ENCODE assay signal across 22 mouse cellular contexts in genomic region chr5:117669265-117669664, GRCm38 (mm10).
DNase-seq lines count a peak whose midpoint lies in the region; ATAC-seq lines count a peak whose summit lies in the region.
"Had no signal": no experiment of that assay in that cellular context is flagged by ENCODE, and none has a peak within 500 bp of the region (broad histone marks: within the 10 kb centered on the region; RNA-seq: fewer than 3 reads in every experiment).

No protein-coding gene starts in this region.

- no peaks in the 10 kb centered on the region for H3K9me3 ChIP-seq in forebrain, embryonic 14.5 days (replicated peaks; ENCODE audit: control insufficient read depth, low read length)
- H3K9me3 ChIP-seq in forebrain, embryonic 10.5 days = peaks cover 6% of the 10 kb centered on the region; the same call in 1 of the 2 replicates
- H3K9me3 ChIP-seq in heart, embryonic 14.5 days (ENCODE audit: control insufficient read depth, low read length) = no peaks in the 10 kb centered on the region
- H3K9me3 ChIP-seq in intestine, embryonic 16.5 days (ENCODE audit: control insufficient read depth, low read length) = 0 out of 2 replicates have a peak, but pooled peaks cover 2% of the 10 kb centered on the region
- H3K9me3 ChIP-seq in intestine, embryonic 15.5 days = no peaks in the 10 kb centered on the region
- H3K9me3 ChIP-seq: hindbrain, embryonic 12.5 days; kidney, embryonic 15.5 days; limb, embryonic 12.5 days; liver, embryonic 13.5 days; lung, embryonic 15.5 days; midbrain, embryonic 10.5 days had no signal

- H3K36me3 ChIP-seq in forebrain, embryonic 14.5 days (ENCODE audit: control insufficient read depth, insufficient read depth, low read length) = no peaks in the 10 kb centered on the region
- no peaks in the 10 kb centered on the region for H3K36me3 ChIP-seq in forebrain, embryonic 10.5 days (replicated peaks)
- H3K36me3 ChIP-seq in heart, embryonic 14.5 days (ENCODE audit: control insufficient read depth, insufficient read depth, low read length) = no peaks in the 10 kb centered on the region
- H3K36me3 ChIP-seq in intestine, embryonic 16.5 days (ENCODE audit: control insufficient read depth, insufficient read depth, low read length) = no peaks in the 10 kb centered on the region
- no peaks in the 10 kb centered on the region for H3K36me3 ChIP-seq in intestine, embryonic 15.5 days
- H3K36me3 ChIP-seq: hindbrain, embryonic 12.5 days; kidney, embryonic 15.5 days; limb, embryonic 12.5 days; liver, embryonic 13.5 days; lung, embryonic 15.5 days; midbrain, embryonic 10.5 days had no signal

- no peaks in the 10 kb centered on the region for H3K27me3 ChIP-seq in forebrain, embryonic 14.5 days (replicated peaks; ENCODE audit: control insufficient read depth, insufficient read depth, low read length)
- H3K27me3 ChIP-seq in forebrain, embryonic 10.5 days (ENCODE audit: poor library complexity, severe bottlenecking) = no peaks in the 10 kb centered on the region
- no peaks in the 10 kb centered on the region; the same call in 1 of the 2 replicates for H3K27me3 ChIP-seq in heart, embryonic 14.5 days (ENCODE audit: control insufficient read depth, insufficient read depth, low read length)
- no peaks in the 10 kb centered on the region for H3K27me3 ChIP-seq in intestine, embryonic 16.5 days (replicated peaks; ENCODE audit: control insufficient read depth, insufficient read depth, low read length)
- no peaks in the 10 kb centered on the region for H3K27me3 ChIP-seq in intestine, embryonic 15.5 days (replicated peaks)
- H3K27me3 ChIP-seq: CH12.LX; hindbrain, embryonic 12.5 days; liver, embryonic 13.5 days; lung, embryonic 15.5 days had no signal

- no peak overlapping the region for H3K4me3 ChIP-seq in forebrain, embryonic 14.5 days (ENCODE audit: low read depth, low read length)
- no peak overlapping the region for H3K4me3 ChIP-seq in forebrain, embryonic 10.5 days
- no peak overlapping the region for H3K4me3 ChIP-seq in heart, embryonic 14.5 days (ENCODE audit: control insufficient read depth in 1 of 2, insufficient read depth in 1 of 2, low read depth in 1 of 2, low read length in 2 of 2)
- no peak overlapping the region for H3K4me3 ChIP-seq in intestine, embryonic 16.5 days (ENCODE audit: low read length)
- H3K4me3 ChIP-seq in intestine, embryonic 15.5 days (replicated peaks) = no peak overlapping the region
- H3K4me3 ChIP-seq: hindbrain, embryonic 12.5 days; kidney, embryonic 15.5 days; limb, embryonic 12.5 days; liver, embryonic 13.5 days; lung, embryonic 15.5 days; midbrain, embryonic 10.5 days had no signal

- intact Hi-C loops in heart, postnatal 25 days (cut with DNase I) = no loop called here

- 0 out of 2 replicates have a peak overlapping the region, but pooled peaks have one; percentile 5 for H3K27ac ChIP-seq in forebrain, embryonic 14.5 days (ENCODE audit: low read depth, low read length)
- H3K27ac ChIP-seq in forebrain, embryonic 10.5 days = no peak overlapping the region
- peak overlapping the region in 1 of 2 experiments; percentile 53; a peak in 1 of 4 replicates for H3K27ac ChIP-seq in heart, embryonic 14.5 days (replicated peaks in 1 of 2; ENCODE audit: control insufficient read depth in 1 of 2, insufficient read depth in 1 of 2, low read depth in 2 of 2, low read length in 2 of 2)
- H3K27ac ChIP-seq in intestine, embryonic 16.5 days (ENCODE audit: low read length) = no peak overlapping the region
- H3K27ac ChIP-seq in intestine, embryonic 15.5 days = no peak overlapping the region
- H3K27ac ChIP-seq: kidney, embryonic 15.5 days; limb, embryonic 12.5 days; liver, embryonic 13.5 days; lung, embryonic 15.5 days; macrophage; midbrain, embryonic 10.5 days had no signal

- no peak overlapping the region for H3K9ac ChIP-seq in forebrain, embryonic 14.5 days (ENCODE audit: low read length)
- H3K9ac ChIP-seq in heart, embryonic 14.5 days (ENCODE audit: low read length) = no peak overlapping the region
- no peak overlapping the region for H3K9ac ChIP-seq in intestine, embryonic 16.5 days (ENCODE audit: low read depth, low read length)
- H3K9ac ChIP-seq in intestine, embryonic 15.5 days = no peak overlapping the region
- H3K9ac ChIP-seq: hindbrain, embryonic 12.5 days; kidney, embryonic 15.5 days; limb, embryonic 12.5 days; liver, embryonic 13.5 days; lung, embryonic 15.5 days had no signal

- H3K4me2 ChIP-seq in forebrain, embryonic 14.5 days (ENCODE audit: low read length) = no peak overlapping the region
- H3K4me2 ChIP-seq in heart, embryonic 14.5 days (ENCODE audit: low read length) = no peak overlapping the region
- no peak overlapping the region for H3K4me2 ChIP-seq in intestine, embryonic 16.5 days (ENCODE audit: low read depth, low read length)
- H3K4me2 ChIP-seq in intestine, embryonic 15.5 days (replicated peaks) = no peak overlapping the region
- H3K4me2 ChIP-seq: hindbrain, embryonic 12.5 days; kidney, embryonic 15.5 days; limb, embryonic 12.5 days; liver, embryonic 13.5 days; lung, embryonic 15.5 days had no signal

- ATAC-seq in forebrain, embryonic 14.5 days = no peak
- ATAC-seq in heart, embryonic 14.5 days (ENCODE audit: insufficient number of reproducible peaks, insufficient read depth, low FRiP score, low read depth) = peak; percentile 70; the same call in 1 of the 2 replicates
- 0 out of 2 replicates have a peak, but pooled peaks have one; percentile 23 for ATAC-seq in intestine, embryonic 16.5 days
- ATAC-seq in intestine, embryonic 15.5 days = no peak
- ATAC-seq: intestine, postnatal 0 days had no signal

- H3K4me1 ChIP-seq in forebrain, embryonic 14.5 days (ENCODE audit: control insufficient read depth, insufficient read depth, low read length) = peaks cover 7% of the 10 kb centered on the region
- peaks cover 36% of the 10 kb centered on the region for H3K4me1 ChIP-seq in forebrain, embryonic 10.5 days
- peaks cover 18 to 23% of the 10 kb centered on the region in 2 experiments for H3K4me1 ChIP-seq in heart, embryonic 14.5 days (ENCODE audit: control insufficient read depth in 2 of 2, insufficient read depth in 2 of 2, low read length in 2 of 2)
- peaks cover 16% of the 10 kb centered on the region; the same call in 1 of the 2 replicates for H3K4me1 ChIP-seq in intestine, embryonic 16.5 days (ENCODE audit: control insufficient read depth, insufficient read depth, low read length)
- peaks cover 10% of the 10 kb centered on the region for H3K4me1 ChIP-seq in intestine, embryonic 15.5 days (replicated peaks)
- H3K4me1 ChIP-seq: liver, embryonic 13.5 days had no signal

- DNase-seq in forebrain, embryonic 14.5 days (ENCODE audit: low spot score) = no peak
- DNase-seq in forebrain, embryonic 10.5 days (ENCODE audit: extremely low spot score, low spot score) = no peak
- no peak for DNase-seq in heart, postnatal 25 days (ENCODE audit: low spot score)
- DNase-seq in 3T3-L1 (ENCODE audit: low read depth, low spot score) = peak; percentile 13
- DNase-seq in testis, postnatal 14 days (ENCODE audit: low spot score) = no peak
- DNase-seq: embryo, embryonic 11 days; gastrocnemius, postnatal 25 days; kidney, postnatal 4 days; liver, embryonic 13.5 days; thymus, adult 18-20 months; thymus, postnatal 4 days had no signal

- WGBS in forebrain, embryonic 14.5 days = 70% methylated on average over 4 of the region's 4 CpGs
- WGBS in forebrain, embryonic 10.5 days = 72% methylated on average over 4 of the region's 4 CpGs
- 6% methylated on average over 4 of the region's 4 CpGs for WGBS in heart, embryonic 14.5 days
- 55% methylated on average over 4 of the region's 4 CpGs for WGBS in intestine, embryonic 16.5 days
- WGBS in intestine, embryonic 15.5 days = 54% methylated on average over 4 of the region's 4 CpGs

Comparison
In these comparisons a context has a peak if more than half of its experiments do, and no peak if none do; other contexts are left out.
1. ATAC-seq: peak in heart, embryonic 14.5 days (single experiment) and intestine, embryonic 16.5 days (single experiment); none in forebrain, embryonic 14.5 days (single experiment) and intestine, embryonic 15.5 days (single experiment).